Comparison of ENCODE assay signal across 11 mouse cellular contexts in genomic region chr4:107590805-107591534, GRCm38 (mm10).
DNase-seq lines count a peak whose midpoint lies in the region; ATAC-seq and TF ChIP-seq lines count a peak whose summit lies in the region.
"Had no signal": no experiment of that assay in that cellular context is flagged by ENCODE, and none has a peak within 500 bp of the region (broad histone marks: within the 10 kb centered on the region; RNA-seq: fewer than 3 reads in every experiment).

No protein-coding gene starts in this region.

- 0 out of 2 replicates have a peak, but pooled peaks cover 6% of the 10 kb centered on the region for H3K4me1 ChIP-seq in intestine, embryonic 14.5 days (replicated peaks; ENCODE audit: control insufficient read depth, insufficient read depth, low read length)
- H3K4me1 ChIP-seq in intestine, postnatal 0 days (replicated peaks; ENCODE audit: control insufficient read depth, insufficient read depth, low read length), result no peaks in the 10 kb centered on the region
- peaks cover 26% of the 10 kb centered on the region for H3K4me1 ChIP-seq in embryonic facial prominence, embryonic 15.5 days
- peaks cover 12% of the 10 kb centered on the region for H3K4me1 ChIP-seq in hindbrain, embryonic 13.5 days (replicated peaks)
- H3K4me1 ChIP-seq in midbrain, embryonic 15.5 days, result peaks cover 4% of the 10 kb centered on the region; the same call in 1 of the 2 replicates

- WGBS in intestine, embryonic 14.5 days, result 35% methylated on average over 14 of the region's 14 CpGs
- 47% methylated on average over 14 of the region's 14 CpGs for WGBS in intestine, postnatal 0 days
- 56% methylated on average over 14 of the region's 14 CpGs for WGBS in embryonic facial prominence, embryonic 15.5 days
- WGBS in hindbrain, embryonic 13.5 days, result 55% methylated on average over 14 of the region's 14 CpGs
- 68% methylated on average over 14 of the region's 14 CpGs for WGBS in midbrain, embryonic 15.5 days

- H3K36me3 ChIP-seq in intestine, embryonic 14.5 days (ENCODE audit: control insufficient read depth, insufficient read depth, low read length), result no peaks in the 10 kb centered on the region
- H3K36me3 ChIP-seq in intestine, postnatal 0 days (ENCODE audit: control insufficient read depth, insufficient read depth), result no peaks in the 10 kb centered on the region
- no peaks in the 10 kb centered on the region for H3K36me3 ChIP-seq in embryonic facial prominence, embryonic 15.5 days
- no peaks in the 10 kb centered on the region for H3K36me3 ChIP-seq in hindbrain, embryonic 13.5 days
- no peaks in the 10 kb centered on the region for H3K36me3 ChIP-seq in midbrain, embryonic 15.5 days (replicated peaks)

- no peak overlapping the region for H3K4me2 ChIP-seq in intestine, embryonic 14.5 days (ENCODE audit: low read length)
- no peak overlapping the region for H3K4me2 ChIP-seq in intestine, postnatal 0 days (replicated peaks; ENCODE audit: low read depth)
- H3K4me2 ChIP-seq in embryonic facial prominence, embryonic 15.5 days (replicated peaks), result no peak overlapping the region
- H3K4me2 ChIP-seq in hindbrain, embryonic 13.5 days, result no peak overlapping the region
- no peak overlapping the region for H3K4me2 ChIP-seq in midbrain, embryonic 15.5 days

- H3K9me3 ChIP-seq in intestine, embryonic 14.5 days (ENCODE audit: control insufficient read depth, low read length), result no peaks in the 10 kb centered on the region
- no peaks in the 10 kb centered on the region for H3K9me3 ChIP-seq in intestine, postnatal 0 days (ENCODE audit: control insufficient read depth)
- H3K9me3 ChIP-seq in embryonic facial prominence, embryonic 15.5 days (replicated peaks), result no peaks in the 10 kb centered on the region
- H3K9me3 ChIP-seq in hindbrain, embryonic 13.5 days, result no peaks in the 10 kb centered on the region
- H3K9me3 ChIP-seq in midbrain, embryonic 15.5 days, result no peaks in the 10 kb centered on the region

- no peak for DNase-seq in intestine, embryonic 14.5 days (ENCODE audit: low spot score)
- DNase-seq in gastrocnemius, postnatal 36 days, result no peak
- DNase-seq in kidney, adult 18-20 months, result no peak
- no peak for DNase-seq in cerebellum, adult 9-11 months
- DNase-seq: gastrocnemius, postnatal 10 days; heart, postnatal 36 days had no signal

- no peak overlapping the region for H3K9ac ChIP-seq in intestine, embryonic 14.5 days (ENCODE audit: low read length)
- no peak overlapping the region for H3K9ac ChIP-seq in intestine, postnatal 0 days (ENCODE audit: low read depth, low read length)
- H3K9ac ChIP-seq in embryonic facial prominence, embryonic 15.5 days, result no peak overlapping the region
- H3K9ac ChIP-seq in hindbrain, embryonic 13.5 days, result no peak overlapping the region
- no peak overlapping the region for H3K9ac ChIP-seq in midbrain, embryonic 15.5 days
- H3K9ac ChIP-seq: liver, embryonic 14.5 days had no signal

- H3K27me3 ChIP-seq in intestine, embryonic 14.5 days (replicated peaks; ENCODE audit: control insufficient read depth, insufficient read depth, low read length), result no peaks in the 10 kb centered on the region
- H3K27me3 ChIP-seq in intestine, postnatal 0 days (replicated peaks; ENCODE audit: control insufficient read depth, insufficient read depth, low read length), result no peaks in the 10 kb centered on the region
- no peaks in the 10 kb centered on the region for H3K27me3 ChIP-seq in embryonic facial prominence, embryonic 15.5 days
- no peaks in the 10 kb centered on the region for H3K27me3 ChIP-seq in hindbrain, embryonic 13.5 days
- H3K27me3 ChIP-seq in midbrain, embryonic 15.5 days (replicated peaks), result no peaks in the 10 kb centered on the region

- H3K27ac ChIP-seq in intestine, embryonic 14.5 days (ENCODE audit: low read depth), result peak overlapping the region; percentile 43; the same call in 1 of the 2 replicates
- no peak overlapping the region for H3K27ac ChIP-seq in intestine, postnatal 0 days (ENCODE audit: low read depth, low read length)
- 0 out of 2 replicates have a peak overlapping the region, but pooled peaks have one; percentile 7 for H3K27ac ChIP-seq in embryonic facial prominence, embryonic 15.5 days (replicated peaks)
- H3K27ac ChIP-seq in hindbrain, embryonic 13.5 days, result peak overlapping the region; percentile 67
- 0 out of 2 replicates have a peak overlapping the region, but pooled peaks have one; percentile 10 for H3K27ac ChIP-seq in midbrain, embryonic 15.5 days
- H3K27ac ChIP-seq: liver, embryonic 14.5 days had no signal

- no peak overlapping the region for H3K4me3 ChIP-seq in intestine, embryonic 14.5 days (ENCODE audit: low read depth, low read length)
- no peak overlapping the region for H3K4me3 ChIP-seq in intestine, postnatal 0 days (ENCODE audit: low read depth, low read length)
- H3K4me3 ChIP-seq in embryonic facial prominence, embryonic 15.5 days (replicated peaks), result no peak overlapping the region
- H3K4me3 ChIP-seq in hindbrain, embryonic 13.5 days, result no peak overlapping the region
- no peak overlapping the region for H3K4me3 ChIP-seq in midbrain, embryonic 15.5 days

- ATAC-seq in intestine, embryonic 14.5 days (replicated peaks; ENCODE audit: low FRiP score, low TSS enrichment, low read depth), result no peak
- no peak for ATAC-seq in intestine, postnatal 0 days
- ATAC-seq in embryonic facial prominence, embryonic 15.5 days (ENCODE audit: insufficient number of reproducible peaks, low FRiP score, low TSS enrichment, low read depth), result 0 out of 2 replicates have a peak, but pooled peaks have one; percentile 36
- ATAC-seq in hindbrain, embryonic 13.5 days (ENCODE audit: low FRiP score), result peak; percentile 61
- 0 out of 2 replicates have a peak, but pooled peaks have one; percentile 24 for ATAC-seq in midbrain, embryonic 15.5 days (replicated peaks)

- no peak for TF ChIP-seq CTCF in intestine, postnatal 0 days (IDR thresholded peaks at IDR 0.05; ENCODE audit: low read depth)

- intact Hi-C loops in gastrocnemius, postnatal 36 days (cut with DNase I), result no loop called here

Comparison
In these comparisons a context has a peak if more than half of its experiments do, and no peak if none do; other contexts are left out.
1. ATAC-seq: peak in embryonic facial prominence, embryonic 15.5 days (single experiment), hindbrain, embryonic 13.5 days (single experiment) and midbrain, embryonic 15.5 days (single experiment); none in intestine, embryonic 14.5 days (single experiment) and intestine, postnatal 0 days (single experiment).